Mouse (Mus musculus) stomach, postnatal 0 days (tissue): Measurements from ENCODE around the gene Hoxb6.

ENCODE experiments used
- CTCF ChIP-seq: IDR thresholded peaks from 2 replicates; pipeline ENCODE4 v1.5.1; 2016; ENCODE audit warnings: antibody characterized with exemption, low read depth, mild to moderate bottlenecking, moderate library complexity
- EP300 ChIP-seq: optimal IDR thresholded peaks from 2 replicates; pipeline ENCODE3; 2016; ENCODE audit warnings: antibody characterized with exemption

DNA sequence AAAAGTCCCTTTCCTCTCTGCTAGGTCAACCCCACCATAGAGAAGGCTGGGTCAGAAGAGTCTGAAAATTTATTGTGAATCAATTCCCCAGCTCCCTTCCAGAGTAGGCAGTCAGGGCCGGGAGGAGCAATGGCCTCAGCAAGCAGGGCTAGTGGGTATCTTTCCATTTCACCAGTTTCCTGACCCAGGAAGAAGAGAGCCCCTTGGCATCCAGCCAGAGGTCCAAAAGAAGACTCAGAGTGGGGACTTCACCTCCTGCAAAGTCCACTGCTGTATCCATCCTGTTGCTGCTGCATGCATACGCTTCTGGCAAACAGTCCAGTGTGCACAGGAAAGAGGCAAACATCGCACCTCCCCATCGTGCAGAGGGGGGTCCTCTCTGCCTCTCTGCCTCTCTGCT lies 16.4 kb upstream of the Hoxb6 start:
- no peak for TF ChIP-seq CTCF
- no peak for TF ChIP-seq EP300
